Mouse (Mus musculus): ENCODE data around the gene Agbl1. TPM values are rescaled to one million over a fixed set of nuclear protein-coding genes. Genes with fewer than 3 reads are reported as not detected.

Gene Agbl1
- polyA plus RNA-seq, 1 experiment from 2014 or later, result not detected

DNA sequence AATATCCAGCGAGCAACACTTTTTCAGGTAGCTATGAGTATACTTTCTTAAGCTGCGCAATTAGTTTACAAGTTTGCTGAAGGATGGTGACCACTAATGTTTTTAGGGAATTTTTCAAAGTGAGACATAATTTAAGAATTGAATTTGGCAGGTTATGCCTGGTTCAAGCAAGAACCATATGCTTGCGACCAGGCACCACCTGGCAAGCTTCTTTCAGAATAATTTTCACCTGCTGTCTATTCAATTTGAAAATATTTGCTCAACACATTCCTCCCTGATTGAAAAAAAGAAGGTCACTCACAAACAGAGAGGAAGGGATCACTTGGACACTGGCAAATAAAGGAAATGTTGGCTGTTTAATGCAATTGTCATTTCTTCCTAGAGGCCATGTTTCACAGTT is 779.9 kb downstream of the Agbl1 start:
- Histone ChIP-seq H3K4me3 (ENCODE audit: low read depth, low read length) (no peak overlapping the region), H3K4me2 (replicated peaks; ENCODE audit: low read depth) (no peak overlapping the region), H3K9me3 (ENCODE audit: control insufficient read depth) (no peaks in the 10 kb centered on the region), H3K9ac (ENCODE audit: low read depth, low read length) (no peak overlapping the region), H3K27ac (ENCODE audit: low read depth, low read length) (no peak overlapping the region), H3K4me1 (replicated peaks; ENCODE audit: control insufficient read depth, insufficient read depth, low read length) (no peaks in the 10 kb centered on the region), H3K27me3 (replicated peaks; ENCODE audit: control insufficient read depth, insufficient read depth, low read length) (no peaks in the 10 kb centered on the region), H3K36me3 (ENCODE audit: control insufficient read depth, insufficient read depth) (no peaks in the 10 kb centered on the region)
- ATAC-seq, result no peak
- TF ChIP-seq CTCF (IDR thresholded peaks at IDR 0.05; ENCODE audit: low read depth), result no peak
- WGBS, result 76% methylated on average over 3 of the region's 3 CpGs

DNA sequence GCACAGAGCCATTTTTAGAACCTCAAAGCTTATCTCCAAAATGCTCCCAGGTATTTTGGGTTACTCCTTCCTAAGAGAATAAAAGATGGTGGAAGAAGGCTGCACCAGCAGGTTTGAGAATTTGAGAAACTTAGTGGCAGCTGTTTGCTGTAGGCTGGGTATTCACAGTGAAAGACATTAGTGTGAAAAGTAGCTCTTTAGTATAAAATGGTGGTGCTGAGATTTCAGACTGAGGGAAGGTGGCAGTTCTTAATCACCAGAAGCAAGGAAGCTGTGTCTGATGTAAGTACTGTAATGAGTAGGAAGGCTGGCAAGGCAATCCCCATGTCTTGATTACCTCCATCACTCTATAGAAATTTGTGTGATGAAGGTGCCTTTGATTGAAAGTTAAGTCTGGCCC is 799.3 kb downstream of the Agbl1 start:
- H3K4me1 ChIP-seq (replicated peaks; ENCODE audit: control insufficient read depth, insufficient read depth, low read length), result no peaks in the 10 kb centered on the region
- no peak for ATAC-seq
- TF ChIP-seq CTCF (IDR thresholded peaks at IDR 0.05; ENCODE audit: low read depth), result no peak
- H3K9me3 ChIP-seq (ENCODE audit: control insufficient read depth), result no peaks in the 10 kb centered on the region
- no peak overlapping the region for H3K27ac ChIP-seq (ENCODE audit: low read depth, low read length)
- H3K4me2 ChIP-seq (replicated peaks; ENCODE audit: low read depth), result no peak overlapping the region
- H3K4me3 ChIP-seq (ENCODE audit: low read depth, low read length), result no peak overlapping the region
- no peaks in the 10 kb centered on the region for H3K27me3 ChIP-seq (replicated peaks; ENCODE audit: control insufficient read depth, insufficient read depth, low read length)
- H3K9ac ChIP-seq (ENCODE audit: low read depth, low read length), result no peak overlapping the region
- no peaks in the 10 kb centered on the region for H3K36me3 ChIP-seq (ENCODE audit: control insufficient read depth, insufficient read depth)

DNA sequence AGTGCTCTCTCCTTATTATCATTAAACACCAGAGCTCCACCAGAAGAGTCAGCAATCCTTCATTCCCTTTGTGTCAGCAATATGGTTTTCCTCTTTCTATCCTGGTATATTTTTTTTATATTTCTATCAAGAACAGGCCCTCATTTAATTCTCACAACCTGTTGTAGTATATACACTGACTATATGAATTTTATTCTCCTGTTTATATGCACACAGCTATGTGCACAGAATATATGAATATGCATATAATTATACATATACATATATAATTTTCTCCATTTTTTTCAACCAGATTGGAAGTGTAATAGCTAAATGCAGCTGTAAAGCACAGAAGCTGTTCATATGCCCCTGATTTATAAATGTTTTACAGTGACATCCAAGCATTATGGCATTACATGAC is 846.3 kb downstream of the Agbl1 start:
- Histone ChIP-seq H3K27ac (ENCODE audit: low read depth, low read length) (no peak overlapping the region), H3K4me3 (ENCODE audit: low read depth, low read length) (no peak overlapping the region), H3K36me3 (ENCODE audit: control insufficient read depth, insufficient read depth) (no peaks in the 10 kb centered on the region), H3K4me2 (replicated peaks; ENCODE audit: low read depth) (no peak overlapping the region), H3K27me3 (replicated peaks; ENCODE audit: control insufficient read depth, insufficient read depth, low read length) (no peaks in the 10 kb centered on the region), H3K4me1 (replicated peaks; ENCODE audit: control insufficient read depth, insufficient read depth, low read length) (no peaks in the 10 kb centered on the region), H3K9me3 (ENCODE audit: control insufficient read depth) (no peaks in the 10 kb centered on the region), H3K9ac (ENCODE audit: low read depth, low read length) (no peak overlapping the region)
- ATAC-seq, result no peak
- no peak for TF ChIP-seq CTCF (IDR thresholded peaks at IDR 0.05; ENCODE audit: low read depth)

DNA sequence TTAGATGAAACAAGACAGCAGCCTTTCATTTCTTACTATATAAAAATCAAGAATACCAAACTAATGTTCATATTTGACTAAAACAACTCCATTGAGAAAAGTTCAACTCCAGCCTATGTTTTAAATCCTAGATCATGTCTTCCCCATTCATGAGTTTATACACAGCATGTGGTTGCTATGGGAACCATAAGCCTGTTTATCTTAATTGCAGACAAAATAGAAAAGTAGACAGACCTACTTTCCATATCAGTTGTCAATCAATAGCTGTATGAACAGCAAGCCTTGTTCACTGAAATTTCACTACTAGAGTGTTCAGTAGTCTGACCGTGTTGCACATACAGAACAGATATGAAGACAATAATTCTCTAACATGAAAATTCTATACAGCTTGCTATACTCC is 857.6 kb downstream of the Agbl1 start:
- no peaks in the 10 kb centered on the region for H3K4me1 ChIP-seq (replicated peaks; ENCODE audit: control insufficient read depth, insufficient read depth, low read length)
- no peaks in the 10 kb centered on the region for H3K9me3 ChIP-seq (ENCODE audit: control insufficient read depth)
- WGBS, result 50% methylated on average over 1 of the region's 1 CpGs
- ATAC-seq, result no peak
- TF ChIP-seq CTCF (IDR thresholded peaks at IDR 0.05; ENCODE audit: low read depth), result no peak
- H3K27me3 ChIP-seq (replicated peaks; ENCODE audit: control insufficient read depth, insufficient read depth, low read length), result no peaks in the 10 kb centered on the region
- H3K9ac ChIP-seq (ENCODE audit: low read depth, low read length), result no peak overlapping the region
- H3K4me2 ChIP-seq (replicated peaks; ENCODE audit: low read depth), result no peak overlapping the region
- no peak overlapping the region for H3K27ac ChIP-seq (ENCODE audit: low read depth, low read length)
- H3K36me3 ChIP-seq (ENCODE audit: control insufficient read depth, insufficient read depth), result no peaks in the 10 kb centered on the region
- no peak overlapping the region for H3K4me3 ChIP-seq (ENCODE audit: low read depth, low read length)

DNA sequence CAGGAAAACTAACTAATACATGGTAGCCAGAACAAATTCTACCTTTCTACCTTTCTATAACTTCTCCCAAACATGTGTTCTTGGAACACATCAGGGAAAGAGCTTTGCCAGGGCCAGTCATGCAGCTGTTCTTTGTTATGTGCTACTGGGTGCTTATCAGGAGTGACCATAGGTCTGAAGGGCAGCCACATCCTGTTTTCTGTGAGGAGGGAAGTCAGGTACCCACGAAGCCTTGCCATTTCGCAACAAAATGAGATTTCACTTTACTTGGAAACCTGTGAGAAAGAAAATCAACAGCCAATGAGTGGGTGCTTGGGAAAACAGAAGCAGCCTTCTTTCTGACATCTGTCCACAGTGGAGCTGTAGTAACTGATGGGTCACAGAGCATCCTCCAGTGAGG is 865.5 kb downstream of the Agbl1 start:
- TF ChIP-seq CTCF (IDR thresholded peaks at IDR 0.05; ENCODE audit: low read depth), result no peak
- Histone ChIP-seq H3K27ac (ENCODE audit: low read depth, low read length) (no peak overlapping the region), H3K27me3 (replicated peaks; ENCODE audit: control insufficient read depth, insufficient read depth, low read length) (no peaks in the 10 kb centered on the region), H3K9me3 (ENCODE audit: control insufficient read depth) (no peaks in the 10 kb centered on the region), H3K4me1 (replicated peaks; ENCODE audit: control insufficient read depth, insufficient read depth, low read length) (no peaks in the 10 kb centered on the region), H3K9ac (ENCODE audit: low read depth, low read length) (no peak overlapping the region), H3K4me3 (ENCODE audit: low read depth, low read length) (no peak overlapping the region), H3K36me3 (ENCODE audit: control insufficient read depth, insufficient read depth) (no peaks in the 10 kb centered on the region), H3K4me2 (replicated peaks; ENCODE audit: low read depth) (no peak overlapping the region)
- ATAC-seq, result no peak
- 61% methylated on average over 2 of the region's 2 CpGs for WGBS

DNA sequence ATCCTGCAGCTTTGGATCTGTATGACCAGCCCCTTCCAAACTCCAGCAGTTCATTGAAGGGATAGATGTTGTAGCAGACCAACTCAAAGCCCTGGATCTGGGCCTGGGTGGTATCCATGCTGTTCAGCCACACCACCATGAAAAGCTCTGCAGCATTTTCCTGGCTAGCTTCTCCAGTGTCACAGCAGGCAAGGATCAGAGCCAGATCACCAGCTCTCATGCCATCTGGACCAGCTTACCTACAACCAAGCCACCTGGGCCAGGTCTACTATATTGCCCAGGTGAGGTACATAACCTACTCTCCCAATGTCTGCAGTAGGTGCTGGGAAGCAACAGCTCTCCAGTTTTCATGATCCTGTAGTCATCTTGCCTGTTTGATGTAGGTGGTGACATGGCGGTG is 884.3 kb downstream of the Agbl1 start:
- H3K9me3 ChIP-seq (ENCODE audit: control insufficient read depth), result no peaks in the 10 kb centered on the region
- no peaks in the 10 kb centered on the region for H3K27me3 ChIP-seq (replicated peaks; ENCODE audit: control insufficient read depth, insufficient read depth, low read length)
- no peak overlapping the region for H3K9ac ChIP-seq (ENCODE audit: low read depth, low read length)
- 97% methylated on average over 1 of the region's 1 CpGs for WGBS
- ATAC-seq, result no peak
- no peak overlapping the region for H3K4me2 ChIP-seq (replicated peaks; ENCODE audit: low read depth)
- TF ChIP-seq CTCF (IDR thresholded peaks at IDR 0.05; ENCODE audit: low read depth), result no peak
- no peak overlapping the region for H3K4me3 ChIP-seq (ENCODE audit: low read depth, low read length)
- no peaks in the 10 kb centered on the region for H3K4me1 ChIP-seq (replicated peaks; ENCODE audit: control insufficient read depth, insufficient read depth, low read length)
- H3K27ac ChIP-seq (ENCODE audit: low read depth, low read length), result no peak overlapping the region
- no peaks in the 10 kb centered on the region for H3K36me3 ChIP-seq (ENCODE audit: control insufficient read depth, insufficient read depth)

DNA sequence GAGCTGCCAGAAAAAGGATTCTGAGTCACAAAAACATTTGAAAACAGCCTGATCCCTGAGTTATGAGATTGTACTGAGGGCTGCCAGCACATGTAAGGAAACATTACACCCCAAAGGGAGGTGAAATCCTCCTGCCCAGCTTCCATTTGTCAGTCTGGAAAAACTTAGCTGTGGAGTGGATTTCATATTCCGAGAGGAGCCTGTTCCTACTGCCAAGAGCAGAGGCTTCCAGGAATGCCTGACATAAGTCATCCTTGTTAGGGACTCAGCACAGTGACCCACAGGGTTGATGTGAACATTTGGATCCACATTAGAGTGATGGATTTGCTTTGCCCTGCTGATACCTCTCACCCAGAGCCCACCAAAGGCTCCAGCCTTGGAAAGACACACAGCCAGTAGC is 899.4 kb downstream of the Agbl1 start:
- H3K4me1 ChIP-seq (replicated peaks; ENCODE audit: control insufficient read depth, insufficient read depth, low read length), result no peaks in the 10 kb centered on the region

More for the DNA sequence above, 899.4 kb downstream of the Agbl1 start:
- 54% methylated on average over 1 of the region's 1 CpGs for WGBS
- Histone ChIP-seq H3K4me3 (ENCODE audit: low read depth, low read length) (no peak overlapping the region), H3K9me3 (ENCODE audit: control insufficient read depth) (no peaks in the 10 kb centered on the region), H3K9ac (ENCODE audit: low read depth, low read length) (no peak overlapping the region), H3K4me2 (replicated peaks; ENCODE audit: low read depth) (no peak overlapping the region), H3K27ac (ENCODE audit: low read depth, low read length) (no peak overlapping the region), H3K27me3 (replicated peaks; ENCODE audit: control insufficient read depth, insufficient read depth, low read length) (no peaks in the 10 kb centered on the region), H3K36me3 (ENCODE audit: control insufficient read depth, insufficient read depth) (no peaks in the 10 kb centered on the region)
- no peak for TF ChIP-seq CTCF (IDR thresholded peaks at IDR 0.05; ENCODE audit: low read depth)
- no peak for ATAC-seq
